Mouse (Mus musculus) ES-Bruce4 (cell line): ENCODE results near the gene Tpst1.

Experiments
- CTCF ChIP-seq: IDR thresholded peaks from one replicate; pipeline ENCODE4 v1.8.1; 2011; ENCODE audit warnings: low read depth, low read length
- EP300 ChIP-seq: IDR thresholded peaks from 2 replicates; pipeline ENCODE4 v1.6.1; 2011; ENCODE audit warnings: low read depth, low read length; ENCODE audit not compliant: insufficient read depth
- POLR2A ChIP-seq: IDR thresholded peaks from one replicate; pipeline ENCODE4 v1.8.1; 2011; ENCODE audit warnings: low read length; ENCODE audit not compliant: insufficient read depth

DNA sequence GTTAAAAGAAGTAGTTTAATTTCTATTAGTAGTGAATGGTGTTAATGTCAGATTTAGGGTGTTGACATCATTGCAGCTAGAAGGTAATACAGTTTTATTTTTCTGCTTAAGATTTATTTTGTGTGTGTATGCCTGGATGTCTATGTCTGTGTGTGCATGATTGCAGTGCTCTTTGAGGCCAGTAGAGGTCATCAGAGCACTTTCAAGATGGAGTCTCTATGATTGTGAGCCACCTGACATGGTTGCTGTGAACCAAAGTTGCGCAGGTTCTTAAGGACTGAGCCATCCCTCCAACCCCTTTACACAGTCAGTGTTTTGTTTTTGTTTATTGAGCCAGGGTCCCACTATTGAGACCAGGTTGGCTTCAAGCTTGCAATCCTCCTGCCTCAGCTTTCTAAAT is 7.5 kb upstream of the Tpst1 start:
- no peak for TF ChIP-seq POLR2A
- TF ChIP-seq EP300, result no peak
- peak; percentile 22 for TF ChIP-seq CTCF
